1 mouse cellular context compared by ENCODE assay signal in the genomic region with DNA sequence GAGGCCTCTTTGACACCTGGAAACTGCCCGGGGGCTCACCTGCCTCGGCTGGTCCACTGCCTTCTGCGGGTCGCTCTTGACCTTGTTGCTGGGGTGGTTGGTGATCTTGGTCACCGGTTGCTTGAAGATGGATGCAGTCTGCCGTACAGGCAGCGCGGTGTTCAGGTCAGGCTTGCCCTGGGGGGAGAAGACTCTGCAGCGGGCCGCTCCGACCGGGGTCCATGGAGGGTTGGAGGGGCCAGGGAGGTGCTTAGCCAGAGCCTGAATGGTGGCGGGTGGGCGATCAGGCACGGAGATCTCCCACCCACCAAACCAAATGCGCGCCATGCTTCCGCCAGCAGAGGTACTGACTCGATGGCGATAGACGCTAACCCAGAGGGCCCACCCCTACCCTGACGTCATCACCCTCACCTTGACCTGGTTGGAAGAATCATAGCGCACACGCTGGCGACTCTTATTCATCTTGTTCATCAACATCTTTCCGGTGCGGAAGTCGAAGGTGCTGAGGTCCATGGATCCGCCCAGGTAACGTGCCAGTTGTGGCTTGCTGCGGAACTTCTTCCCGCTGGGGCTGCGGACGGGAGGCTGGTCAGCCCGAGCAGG.
TF ChIP-seq lines count a peak whose summit lies in the region.

No protein-coding gene starts in this region.

TF ChIP-seq in MEL, 35 proteins besides CTCF, POLR2A, EP300 and RAD21:
- TF ChIP-seq TAL1 (IDR thresholded peaks at IDR 0.05; ENCODE audit: low read length): no peak
- no peak for TF ChIP-seq HCFC1 (IDR thresholded peaks at IDR 0.05; ENCODE audit: low read depth, low read length)
- TF ChIP-seq POLR2AphosphoS2 (IDR thresholded peaks at IDR 0.05; ENCODE audit: low read length): 0 out of 2 replicates have a peak, but pooled peaks have one; percentile 8
- TF ChIP-seq USF2 (IDR thresholded peaks at IDR 0.05; ENCODE audit: borderline replicate concordance in 1 of 2, insufficient read depth in 1 of 2, low read depth in 1 of 2, low read length in 2 of 2): no peak
